Mouse (Mus musculus) heart, postnatal 25 days (tissue): ENCODE data around the gene Sash1. TPM values are rescaled to one million over a fixed set of nuclear protein-coding genes. Genes with fewer than 3 reads are reported as not detected.

Source experiments
- DNase-seq: peaks from one replicate; pipeline ENCODE4 v3.0.0; 2022; ENCODE audit warnings: low spot score
- intact Hi-C: fragments of 180-260 bp; cut with DNase I; formaldehyde crosslinking; loops from one replicate; pipeline ENCODE4 v1.15.1; 2025
- total RNA-seq, 2 experiments: library from RNA; stranded (reverse); gene quantifications; 2 replicates each; pipeline ENCODE4 v1.2.3; 2021

Sash1 gene
- 10 to 100 TPM; 26.8 to 31.1 TPM for total RNA-seq

GRCm38 (mm10) chr10:8885630-8886527 lies at the start of gene Sash1:
Gene Sash1, minus strand, starts transcription at chr10:8886070.
- intact Hi-C loops = loop anchor here (2.0 to 5.0 kb wide), 2 partner anchors 15 to 41 kb away; no protein-coding TSS in a partner anchor
- peak; percentile 81 for DNase-seq

DNA sequence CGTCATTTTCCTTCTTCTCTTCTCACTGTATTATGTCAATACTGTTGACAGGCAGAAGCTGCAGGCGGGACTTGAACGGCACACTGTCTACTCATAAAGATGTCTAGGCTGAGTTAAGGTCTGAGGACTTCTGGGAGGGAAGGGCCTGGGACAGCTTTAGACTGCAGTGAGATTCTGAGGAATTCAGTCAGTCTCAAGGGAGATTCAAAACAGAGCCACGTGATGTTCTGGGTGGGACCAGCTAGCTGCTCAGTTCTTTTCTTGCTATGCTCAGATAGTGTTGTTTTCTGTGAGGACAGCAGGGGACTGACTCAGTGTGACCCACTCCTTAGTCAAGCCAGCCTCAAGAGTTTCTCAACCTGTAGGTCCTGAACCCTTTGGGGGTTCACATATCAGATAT lies 49.7 kb upstream of the Sash1 start:
- intact Hi-C loops = no loop called here
- peak; percentile 36 for DNase-seq

GRCm38 (mm10) chr10:8933451-8934372 lies 47.8 kb upstream of the Sash1 start:
- DNase-seq = no peak
- intact Hi-C loops = no loop called here

- no peak for DNase-seq
- intact Hi-C loops = no loop called here
Observed at GRCm38 (mm10) chr10:8931548-8932240, 45.8 kb upstream of the Sash1 start.

- no peak for DNase-seq
- intact Hi-C loops = no loop called here
Observed at GRCm38 (mm10) chr10:8930672-8931071, 44.8 kb upstream of the Sash1 start.

GRCm38 (mm10) chr10:8928775-8929647 lies 43.1 kb upstream of the Sash1 start:
- intact Hi-C loops = loop anchor here (5.0 kb wide), 1 partner anchor 42 kb away; the partner anchor contains the start of gene Sash1
- DNase-seq = no peak

DNA sequence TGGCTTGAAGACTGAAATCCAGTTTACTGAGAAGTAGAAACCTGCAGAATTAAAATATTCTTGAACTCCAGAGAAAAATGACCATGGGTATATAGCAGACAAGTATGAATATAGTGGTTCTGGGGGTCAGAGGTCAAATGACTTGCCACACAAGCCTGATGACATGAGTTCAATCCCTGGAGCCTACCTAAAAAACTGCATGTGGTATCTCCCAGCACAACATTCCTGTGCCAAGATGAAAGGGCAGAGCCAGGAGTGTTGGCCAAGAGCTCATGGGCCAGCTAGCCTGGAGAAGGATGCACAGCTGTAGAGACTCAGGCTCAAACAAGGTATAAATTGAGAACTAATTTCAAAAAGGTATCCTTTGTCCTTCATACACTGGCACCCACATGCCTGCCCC lies 42.4 kb upstream of the Sash1 start:
- intact Hi-C loops = loop anchor here (5.0 kb wide), 1 partner anchor 41 kb away; the partner anchor contains the start of gene Sash1
- DNase-seq = no peak

DNA sequence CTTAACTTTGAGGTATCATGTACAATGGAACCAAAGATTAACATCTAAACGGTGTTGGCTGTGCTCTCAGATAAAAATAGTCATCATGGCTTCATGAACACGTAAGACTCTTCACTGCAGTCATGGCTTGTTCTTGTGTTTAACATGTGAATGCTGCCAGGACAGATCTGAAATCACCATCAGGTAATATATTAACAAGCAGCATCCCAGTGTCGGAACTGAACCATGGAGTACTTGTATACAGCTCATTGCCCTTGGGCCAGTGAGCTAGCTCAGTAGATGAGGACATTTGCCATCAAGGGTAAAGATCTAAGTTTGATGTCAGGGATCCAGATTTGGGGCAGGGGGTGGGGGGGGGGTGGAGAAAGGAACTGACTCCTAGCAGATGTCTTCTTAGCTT lies 41.0 kb upstream of the Sash1 start:
- intact Hi-C loops = loop anchor here (5.0 kb wide), 1 partner anchor 40 kb away; the partner anchor contains the start of gene Sash1
- no peak for DNase-seq

GRCm38 (mm10) chr10:8926295-8926694 lies 40.4 kb upstream of the Sash1 start:
- DNase-seq = no peak
- intact Hi-C loops = loop anchor here (5.0 kb wide), 1 partner anchor 39 kb away; the partner anchor contains the start of gene Sash1

DNA sequence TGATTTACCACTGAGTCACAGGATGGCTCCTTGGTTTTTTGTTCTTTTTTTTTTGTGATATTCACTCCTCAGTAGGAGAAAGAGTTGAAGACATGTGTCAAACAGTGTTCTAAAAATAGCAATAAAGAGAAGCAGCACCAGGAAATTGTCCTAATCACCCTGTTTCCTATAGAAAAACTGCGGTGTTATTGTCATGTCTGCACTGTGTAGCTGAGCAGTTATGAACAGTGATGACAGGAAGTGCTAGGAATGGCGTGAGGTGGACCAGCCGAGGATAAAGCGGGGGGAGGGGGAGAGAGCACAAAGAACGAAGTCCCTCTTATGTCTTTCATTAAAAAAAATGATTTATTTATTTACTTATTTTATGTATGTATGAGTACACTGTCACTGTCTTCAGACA lies 39.4 kb upstream of the Sash1 start:
- DNase-seq = no peak
- intact Hi-C loops = loop anchor here (5.0 kb wide), 1 partner anchor 38 kb away; the partner anchor contains the start of gene Sash1

DNA sequence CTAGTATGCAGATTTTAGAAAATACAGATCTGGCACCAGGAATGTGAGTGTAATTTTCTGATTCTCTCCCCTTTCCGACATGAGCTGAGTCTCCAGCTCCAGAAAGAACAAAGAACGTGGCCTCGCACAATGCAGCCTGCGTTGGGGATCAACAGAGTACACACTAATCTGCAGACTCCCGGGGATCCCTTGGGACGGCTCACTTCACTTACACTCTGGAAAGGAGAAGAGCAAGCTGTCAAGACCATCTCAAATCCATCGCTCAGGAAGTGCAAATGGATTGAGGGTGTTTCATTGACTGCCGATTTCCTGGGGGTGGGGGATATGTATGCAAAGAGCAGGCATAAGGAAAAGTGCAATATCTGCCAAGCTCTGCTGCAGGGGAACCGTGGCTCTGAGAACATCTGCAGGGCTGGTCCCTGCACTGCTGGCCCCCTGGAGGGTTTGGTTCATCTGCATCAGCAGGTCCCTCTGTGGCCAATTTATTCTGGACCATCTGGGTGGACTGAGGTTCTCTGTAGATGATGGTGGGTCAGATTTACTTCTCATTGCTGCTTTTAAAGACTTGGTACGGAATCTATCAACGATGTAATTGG lies 35.3 kb upstream of the Sash1 start:
- DNase-seq = no peak
- intact Hi-C loops = no loop called here

GRCm38 (mm10) chr10:8917798-8918197 lies 31.9 kb upstream of the Sash1 start:
- DNase-seq = no peak
- intact Hi-C loops = no loop called here

- intact Hi-C loops = no loop called here
- DNase-seq = peak; percentile 36
Observed at GRCm38 (mm10) chr10:8917350-8917749, 31.5 kb upstream of the Sash1 start.

GRCm38 (mm10) chr10:8915755-8916154 lies 29.9 kb upstream of the Sash1 start:
- intact Hi-C loops = no loop called here

DNA sequence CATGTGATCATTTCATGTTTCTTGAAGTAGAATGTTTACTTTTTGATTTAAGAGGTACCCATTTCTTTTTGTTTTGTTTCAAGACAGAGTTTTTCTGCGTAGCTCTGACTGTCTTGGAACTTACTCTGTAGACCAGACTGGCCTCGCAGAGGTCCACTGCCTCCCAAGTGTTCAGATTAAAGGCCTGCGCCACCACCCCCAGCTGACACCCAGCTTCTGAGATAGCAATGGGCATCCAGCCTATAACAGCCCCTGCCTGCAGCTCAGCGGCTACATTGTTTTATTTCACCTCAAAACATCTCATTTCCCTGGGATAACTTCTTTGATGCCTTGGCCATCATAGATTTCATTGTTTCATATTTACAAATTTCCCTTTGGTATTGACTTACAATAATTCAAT lies 28.0 kb upstream of the Sash1 start:
- intact Hi-C loops = loop anchor here (1.0 to 5.0 kb wide), 2 partner anchors 26 to 47 kb away; no protein-coding TSS in a partner anchor
- DNase-seq = no peak

More at GRCm38 (mm10) chr10:8915755-8916154, 29.9 kb upstream of the Sash1 start:
- no peak for DNase-seq

- DNase-seq = no peak
- intact Hi-C loops = loop anchor here (5.0 kb wide), 1 partner anchor 45 kb away; no protein-coding TSS in a partner anchor
Observed at GRCm38 (mm10) chr10:8912706-8913275, 26.9 kb upstream of the Sash1 start.

- intact Hi-C loops = loop anchor here (5.0 kb wide), 1 partner anchor 45 kb away; no protein-coding TSS in a partner anchor
- DNase-seq = no peak
Observed at GRCm38 (mm10) chr10:8912213-8912612, 26.3 kb upstream of the Sash1 start.
